Mouse (Mus musculus): ENCODE data around the gene Acadm.

GRCm38 (mm10) chr3:153929526-153929925, 14.9 kb downstream of the Acadm start:
- no peak for TF ChIP-seq CTCF (conservative IDR thresholded peaks at IDR 0.05; ENCODE audit: low read length)
- no peak for TF ChIP-seq POU5F1 (IDR thresholded peaks at IDR 0.05; ENCODE audit: borderline replicate concordance, low read length)
- TF ChIP-seq NANOG (IDR thresholded peaks at IDR 0.05; ENCODE audit: borderline replicate concordance, low read length), result no peak

Data from E14TG2a.4 (cell line).